Mouse (Mus musculus) lung, postnatal 10 days (tissue): ENCODE measurements around the gene Upb1.
"Not testable (repeated sequence)": the region's sequence is repeated elsewhere in the genome, so short reads cannot be mapped to it uniquely, and the experiment has no call there.

Source experiments
- DNase-seq: peaks from one replicate; pipeline ENCODE4 v3.0.0; 2021

Gene Upb1

DNA sequence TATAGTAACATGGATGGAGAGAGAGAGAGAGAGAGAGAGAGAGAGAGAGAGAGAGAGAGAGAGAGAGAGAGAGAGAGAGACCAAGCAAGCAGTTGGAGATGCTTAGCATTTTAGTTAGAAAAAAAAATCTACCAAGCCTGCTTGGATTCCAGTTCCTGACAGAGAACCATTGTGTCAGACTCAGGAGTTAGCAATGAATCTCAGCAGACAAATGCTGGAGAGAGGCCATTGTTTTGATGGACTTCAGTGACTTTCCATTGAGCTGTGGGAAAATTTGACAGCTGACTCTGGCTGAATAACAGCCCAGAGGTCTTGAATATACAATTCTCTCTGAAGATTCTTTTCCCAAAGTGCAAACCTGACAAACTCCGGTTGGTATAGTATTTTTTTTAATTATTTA, 56.9 kb downstream of the Upb1 start:
- DNase-seq: peak; percentile 44

DNA sequence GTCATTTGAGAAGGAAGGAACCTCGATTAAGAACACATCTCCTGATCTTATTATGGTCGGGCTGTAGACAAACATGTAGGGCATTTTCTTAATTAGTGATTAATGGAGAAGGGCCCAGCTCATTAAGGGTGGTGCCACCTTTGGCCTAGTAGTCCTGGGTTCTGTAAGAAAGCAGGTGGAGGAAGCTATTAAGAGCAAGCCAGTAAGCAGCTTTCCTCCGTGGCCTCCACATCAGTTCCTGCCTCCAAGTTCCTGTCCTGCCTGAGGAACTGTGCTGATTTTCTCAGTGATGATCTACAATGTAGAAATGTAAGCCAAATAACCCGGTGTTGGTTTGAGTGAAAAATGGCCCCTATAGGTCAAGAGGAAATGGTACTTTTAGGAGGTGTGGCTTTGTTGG, 57.4 kb downstream of the Upb1 start:
- no peak for DNase-seq

DNA sequence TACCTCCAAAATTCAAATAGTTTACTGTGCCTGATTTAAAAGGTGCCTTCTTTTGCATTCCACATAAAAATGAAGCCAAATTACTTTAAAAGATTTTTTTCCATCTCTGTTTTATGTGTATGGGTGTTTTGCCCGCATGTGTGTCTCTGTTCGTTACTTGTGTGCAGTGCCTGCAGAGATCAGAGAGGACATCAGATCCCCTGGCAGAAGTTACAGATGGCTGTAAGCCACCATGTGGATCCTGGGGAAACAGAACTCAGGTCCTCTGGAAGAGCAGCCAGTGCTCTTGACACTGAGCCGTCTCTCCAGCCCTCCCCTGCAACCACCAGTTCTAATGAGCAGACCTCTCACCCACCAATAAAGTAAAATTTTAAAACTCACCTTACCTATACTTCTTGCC, 61.8 kb downstream of the Upb1 start:
- no peak for DNase-seq

DNA sequence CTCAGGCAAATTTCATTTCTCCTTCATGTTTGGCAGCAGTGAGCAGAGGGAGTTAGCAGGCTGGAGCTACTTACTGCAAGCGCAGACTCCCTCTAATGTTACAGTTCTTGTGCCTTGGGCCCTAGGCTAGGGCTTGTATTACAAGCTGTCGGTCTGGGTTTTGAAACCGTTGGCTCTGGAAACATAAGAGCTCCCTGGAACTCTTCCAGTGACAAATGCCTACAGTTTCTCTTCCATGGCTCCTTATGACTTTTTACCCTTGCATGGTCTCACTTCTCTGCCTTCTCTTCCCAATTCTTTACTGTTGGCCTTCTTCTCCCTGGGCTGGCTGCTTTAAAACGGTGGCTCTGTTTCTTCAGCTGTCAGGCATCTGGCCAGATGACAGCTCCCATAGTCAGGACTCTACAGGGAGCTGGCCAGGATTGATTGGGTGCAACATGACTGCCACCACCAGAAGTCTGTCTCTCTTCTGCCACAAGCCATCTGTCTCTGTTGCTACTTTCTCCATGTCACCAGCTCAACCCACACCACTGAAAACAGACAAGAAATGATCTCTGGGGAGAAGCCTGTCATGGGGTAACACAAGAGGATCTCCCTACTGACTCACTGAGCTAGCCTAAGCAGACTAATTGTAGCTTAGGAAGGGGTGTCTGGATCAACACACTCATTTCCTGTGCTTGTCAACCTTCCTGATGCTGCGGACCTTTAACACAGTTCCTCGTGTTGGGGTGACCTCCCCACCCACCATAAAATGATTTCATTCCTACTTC, 65.1 kb downstream of the Upb1 start:
- DNase-seq: peak; percentile 87

DNA sequence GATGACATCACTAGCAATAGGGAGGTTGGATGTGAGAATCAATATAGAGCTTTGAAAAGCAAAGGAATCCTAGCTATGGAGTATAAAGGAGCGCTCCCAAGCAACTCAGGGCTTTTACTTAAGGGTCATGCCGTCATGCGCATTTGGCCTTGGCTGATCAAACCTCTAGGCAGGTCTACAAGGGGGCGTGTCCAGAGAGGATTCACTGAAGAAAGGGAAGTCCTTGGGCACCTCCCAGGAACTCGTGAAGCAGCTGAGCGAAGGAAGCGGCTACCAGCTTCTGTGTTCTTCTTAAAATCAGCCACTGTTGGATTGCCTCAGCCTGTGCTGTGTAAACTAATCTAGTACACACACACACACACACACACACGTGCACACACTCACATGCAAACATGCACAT, 72.5 kb downstream of the Upb1 start:
- no peak for DNase-seq

DNA sequence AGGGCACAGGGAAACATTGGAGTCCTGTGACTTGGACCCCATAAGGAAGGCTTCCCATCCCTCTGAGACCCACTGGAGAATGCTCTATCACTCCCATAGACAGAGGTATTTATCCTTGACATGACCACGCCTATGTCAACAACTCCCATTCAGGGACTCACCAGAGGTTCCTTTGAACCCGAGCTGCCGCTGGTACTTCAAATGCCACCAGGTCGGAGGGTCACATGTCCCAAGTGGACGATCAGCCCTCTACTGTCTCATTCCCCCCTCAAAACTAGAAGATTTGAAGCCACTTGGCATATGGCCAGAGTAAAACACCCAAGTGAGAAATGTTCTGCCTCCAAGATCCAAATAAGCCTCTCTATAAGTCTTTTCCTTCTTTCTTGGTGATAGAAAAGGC, 73.7 kb downstream of the Upb1 start:
- DNase-seq: no peak

DNA sequence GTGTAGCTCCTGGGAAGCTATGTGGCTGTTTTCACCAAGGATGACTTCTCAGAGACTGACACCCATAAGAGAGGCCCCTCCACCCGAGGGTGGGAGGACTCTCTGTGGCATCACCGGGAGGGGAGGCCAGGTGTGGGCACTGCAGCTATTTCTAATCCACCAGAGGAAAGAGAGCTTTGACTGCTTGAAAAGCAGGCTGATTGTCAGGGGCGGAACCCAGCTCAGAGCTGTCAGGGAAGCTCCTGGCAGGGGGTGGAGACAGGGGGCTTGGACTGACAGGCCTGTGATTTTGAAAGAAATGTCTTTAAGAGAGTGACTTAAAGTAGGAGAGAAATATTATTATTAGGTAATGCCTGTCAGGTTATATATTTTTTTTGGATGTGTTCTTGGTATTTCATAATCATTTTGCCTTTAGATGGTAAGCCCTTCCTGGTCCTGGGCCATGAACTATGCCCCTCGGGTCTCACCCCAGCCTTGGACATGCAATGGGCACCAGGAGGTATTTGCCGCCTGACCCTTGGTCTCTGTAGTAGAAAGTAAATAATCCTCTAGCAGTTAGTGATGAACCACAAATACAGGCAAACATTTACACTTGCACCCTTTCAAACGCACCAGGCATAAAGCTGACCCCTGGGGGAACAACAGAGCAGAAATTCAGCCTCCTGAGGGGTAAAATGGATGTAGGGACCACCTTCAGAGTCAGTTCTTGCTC, 74.4 kb downstream of the Upb1 start:
- DNase-seq: not testable (repeated sequence)

DNA sequence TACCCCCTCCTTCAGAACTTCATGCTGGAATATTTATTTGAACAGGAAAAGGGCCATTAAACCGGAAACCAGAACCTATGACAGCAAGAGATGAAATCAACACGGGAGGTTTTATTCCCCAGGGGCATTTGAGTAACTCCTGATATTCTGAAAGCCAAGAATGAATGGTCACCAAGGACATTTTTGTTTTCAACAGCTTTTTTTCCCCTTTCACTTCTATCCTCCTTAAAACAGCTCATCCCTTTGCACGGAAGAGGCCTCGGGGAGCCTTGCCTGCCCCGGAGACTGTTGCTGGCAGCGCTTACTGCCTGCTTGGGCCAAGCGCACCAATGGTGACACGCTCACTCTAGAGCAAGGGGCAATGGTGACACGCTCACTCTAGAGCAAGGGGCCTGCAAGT, 76.1 kb downstream of the Upb1 start:
- peak; percentile 34 for DNase-seq

DNA sequence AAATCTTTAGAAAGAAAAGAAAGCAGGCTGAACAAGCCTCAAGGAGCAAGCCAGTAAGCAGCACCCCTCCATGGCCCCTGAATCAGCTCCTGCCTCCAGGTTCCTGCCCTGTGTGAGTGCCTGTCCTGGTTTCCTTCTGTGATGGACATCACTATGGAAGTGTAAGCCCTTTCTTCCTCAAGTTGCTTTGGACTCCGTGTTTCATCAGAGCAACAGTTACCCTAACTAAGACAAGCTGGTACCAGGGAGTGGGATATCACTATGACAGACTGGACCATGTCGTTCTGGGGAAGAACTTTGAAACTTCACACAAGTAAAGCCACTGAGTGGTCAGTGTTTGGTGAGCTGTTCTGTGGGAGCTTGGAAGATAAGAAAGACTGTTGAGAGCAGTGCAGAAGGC, 79.0 kb downstream of the Upb1 start:
- DNase-seq: no peak

DNA sequence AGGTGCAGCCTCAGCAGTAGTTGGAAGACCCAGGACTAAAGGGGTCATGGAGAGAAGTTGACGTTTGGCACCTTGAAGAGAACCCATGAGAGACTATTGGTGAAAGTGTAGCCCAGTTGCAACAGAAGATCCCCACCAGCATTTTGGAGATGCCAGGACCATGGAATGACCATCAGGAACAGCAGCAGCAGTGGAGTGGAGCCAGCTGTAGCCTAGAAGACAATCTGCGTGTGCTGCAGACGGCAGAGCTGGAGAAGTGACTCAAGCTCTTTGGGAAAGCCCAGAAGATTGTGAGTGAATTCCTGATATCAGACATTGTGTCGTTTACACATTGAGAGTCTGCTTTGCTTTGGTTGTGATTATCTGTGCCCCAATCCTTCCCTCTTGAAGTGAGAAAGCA, 80.8 kb downstream of the Upb1 start:
- peak; percentile 25 for DNase-seq

DNA sequence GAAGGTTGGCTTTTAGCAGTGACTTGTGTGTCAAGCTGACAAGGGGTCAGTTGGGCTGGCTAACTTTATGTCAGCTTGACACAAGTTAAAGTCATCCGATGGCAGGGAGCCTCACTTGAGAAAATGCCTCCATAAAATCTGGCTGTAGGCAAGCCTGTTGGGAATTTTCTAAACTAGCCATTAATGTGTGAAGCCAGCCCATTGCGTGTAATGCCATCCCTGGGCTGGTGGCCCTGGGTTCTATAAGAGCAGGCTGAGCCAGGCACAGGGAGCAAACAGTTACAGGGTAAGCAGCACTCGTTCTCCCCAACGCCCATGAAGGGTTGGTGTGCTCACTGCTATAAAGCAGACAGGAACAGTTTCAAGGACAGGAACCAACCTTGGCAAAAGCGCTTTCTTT, 81.4 kb downstream of the Upb1 start:
- DNase-seq: no peak

DNA sequence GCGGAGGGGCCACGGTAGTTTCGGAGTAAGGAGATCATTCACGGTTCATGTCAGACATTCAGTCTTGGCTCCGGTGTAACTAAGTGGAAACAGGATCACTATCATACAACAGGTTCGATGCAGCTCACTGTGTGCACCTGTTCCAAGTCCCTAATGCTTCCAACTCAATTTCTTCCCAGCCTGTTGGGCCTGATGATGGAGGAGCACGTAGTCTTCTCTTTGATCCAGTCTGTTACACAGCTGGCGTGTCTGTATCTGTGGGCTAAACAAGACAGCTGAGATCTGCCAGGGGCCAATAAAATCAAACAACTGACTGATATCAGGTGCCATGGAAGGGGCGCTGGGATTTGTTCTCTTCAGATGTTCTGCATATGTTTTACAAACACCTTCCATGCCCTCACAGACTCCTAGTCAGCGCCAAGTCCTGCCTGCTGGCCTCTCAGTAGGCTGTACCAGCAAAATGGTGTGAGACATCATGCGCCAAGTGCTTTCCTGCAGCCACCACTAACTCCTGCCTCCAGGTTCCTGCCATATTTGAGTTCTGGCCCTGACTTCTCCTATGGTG, 82.1 kb downstream of the Upb1 start:
- no peak for DNase-seq

DNA sequence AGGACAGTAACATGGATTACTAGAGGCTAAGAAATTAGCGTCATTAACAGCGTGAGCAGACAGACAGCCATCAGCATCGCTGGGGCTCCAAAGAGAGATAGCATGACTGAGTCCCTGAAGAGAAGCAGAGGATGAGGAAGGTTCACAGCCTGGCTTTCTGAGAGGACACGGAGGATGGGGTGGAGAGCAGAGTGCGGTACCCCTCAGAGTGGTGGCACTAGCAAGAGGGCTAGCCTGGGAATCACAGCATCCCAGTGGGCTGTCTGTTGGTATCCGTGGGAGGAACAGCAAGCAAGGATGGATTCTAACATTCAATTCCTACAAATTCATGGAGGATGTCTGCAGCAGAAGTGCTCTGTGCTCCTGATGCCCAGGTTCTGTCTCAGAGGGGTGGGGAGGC, 83.2 kb downstream of the Upb1 start:
- no peak for DNase-seq

DNA sequence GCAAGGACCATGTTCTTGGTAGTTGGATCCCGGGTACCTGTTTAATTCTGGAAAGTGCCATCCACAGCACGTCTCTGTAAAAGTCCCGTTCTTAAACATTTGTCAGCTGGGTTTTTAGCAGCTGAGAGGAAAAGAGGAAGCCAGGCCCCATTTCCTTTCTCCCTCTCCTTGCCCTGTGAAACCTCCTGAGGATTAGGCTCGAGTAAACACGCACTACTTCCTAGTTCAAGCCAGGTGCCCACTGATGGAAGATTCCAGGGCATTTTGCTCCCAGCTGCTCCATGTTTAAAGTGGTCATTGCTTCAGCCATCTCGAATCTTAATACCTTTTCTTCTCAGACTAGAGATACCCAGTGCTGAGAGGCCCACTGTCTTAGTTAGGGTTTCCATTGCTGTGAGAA, 83.9 kb downstream of the Upb1 start:
- no peak for DNase-seq

DNA sequence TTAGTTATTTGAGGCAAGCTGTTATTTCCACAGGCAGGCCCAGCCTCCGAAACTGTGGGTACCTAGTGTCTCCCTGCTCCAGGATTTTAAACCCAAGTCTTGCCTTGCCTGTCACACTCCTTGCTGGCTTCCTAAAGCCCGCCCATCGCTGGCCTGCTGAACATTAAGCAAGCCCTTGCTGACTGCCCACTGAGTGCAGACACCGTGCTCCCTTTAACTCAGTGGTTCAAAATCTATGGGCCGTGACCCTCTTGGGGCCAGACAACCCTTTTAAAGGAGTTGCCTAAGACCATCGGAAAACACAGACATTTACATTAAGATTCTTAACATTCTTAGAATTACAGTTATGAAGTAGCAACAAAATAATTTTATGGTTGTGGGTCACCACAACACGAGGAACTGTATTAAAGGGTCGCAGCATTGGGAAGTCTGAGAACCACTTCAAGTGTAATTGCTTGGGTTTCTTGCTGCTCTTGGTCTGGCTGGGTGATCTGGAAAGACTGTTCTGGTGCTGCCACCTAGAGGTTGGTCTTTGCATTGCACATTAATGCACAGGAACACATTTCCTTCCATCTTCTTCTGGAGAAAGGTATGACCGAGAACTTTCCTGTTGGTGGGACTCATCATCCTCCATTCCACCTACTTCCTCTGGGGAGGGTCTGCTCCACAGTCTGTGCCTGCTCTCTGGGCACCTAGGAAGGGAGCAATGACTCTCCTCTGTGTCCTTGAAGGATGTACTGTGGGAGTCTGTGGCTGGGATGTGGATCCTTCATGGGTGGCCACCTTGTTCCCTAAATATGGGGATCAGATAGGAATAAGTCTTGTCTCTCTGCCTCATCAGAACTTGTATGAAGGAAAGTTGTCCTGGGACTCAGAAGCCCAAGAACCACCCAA, 85.4 kb downstream of the Upb1 start:
- peak; percentile 85 for DNase-seq

DNA sequence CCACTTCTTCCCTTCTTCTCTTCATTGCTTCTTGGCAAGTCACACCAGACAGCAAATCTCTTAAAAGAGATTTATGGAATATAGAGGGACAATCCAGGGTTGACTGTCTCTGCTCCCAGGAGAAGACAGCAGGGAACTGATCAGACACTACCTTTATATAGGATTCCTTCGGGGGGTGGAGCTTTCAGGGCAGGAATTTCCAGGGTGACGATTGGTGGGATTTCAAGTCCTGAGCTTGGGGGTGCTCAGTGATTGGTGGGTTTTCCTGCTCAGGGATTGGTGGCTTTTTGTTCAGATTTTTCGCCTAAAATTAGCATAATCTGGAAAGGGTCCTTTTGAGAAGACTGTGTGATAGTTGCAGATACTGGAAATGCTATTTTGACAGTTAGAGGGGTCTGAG, 86.2 kb downstream of the Upb1 start:
- DNase-seq: no peak

DNA sequence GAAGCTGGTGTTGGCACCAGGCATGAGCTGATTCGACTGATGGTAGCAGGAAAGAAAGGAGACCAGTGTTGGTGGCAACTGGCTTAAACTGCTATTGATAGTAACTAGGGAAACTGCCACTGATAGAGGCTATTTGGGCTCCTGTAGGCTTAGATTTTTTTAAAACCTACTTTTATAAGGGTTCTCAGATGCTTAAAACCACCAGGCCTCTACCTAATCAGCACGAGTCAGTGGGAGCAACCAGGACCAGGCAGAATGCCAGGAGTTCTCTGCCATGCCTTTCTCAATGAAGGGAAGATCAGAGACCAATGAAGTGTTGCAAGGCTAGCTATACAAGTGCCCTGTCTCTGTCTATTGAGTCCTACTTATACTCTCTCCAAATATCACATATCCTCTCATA, 88.6 kb downstream of the Upb1 start:
- no peak for DNase-seq

DNA sequence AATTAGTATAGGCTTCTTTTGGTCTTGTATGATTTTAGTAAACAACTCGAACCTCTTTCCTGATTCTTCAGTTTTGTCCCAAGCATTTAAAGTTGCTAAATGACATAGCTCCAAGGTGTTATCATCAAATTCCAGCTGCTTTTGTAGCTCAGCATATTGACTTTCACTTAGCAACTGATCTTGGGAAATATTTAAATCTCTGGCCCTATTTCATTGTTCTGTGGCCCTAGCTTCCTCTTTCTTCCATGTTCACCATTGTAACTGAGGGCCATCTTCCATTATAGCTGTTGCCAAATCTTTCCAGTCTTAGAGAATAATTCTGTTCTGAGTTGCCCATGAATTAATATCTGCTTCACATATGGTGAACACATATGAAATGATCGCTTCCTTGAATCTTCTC, 89.8 kb downstream of the Upb1 start:
- no peak for DNase-seq
